Mouse (Mus musculus) spleen, adult 12 weeks (tissue): Measurements from ENCODE around the gene Syngr2.
"Not testable (repeated sequence)": the region's sequence is repeated elsewhere in the genome, so short reads cannot be mapped to it uniquely, and the experiment has no call there.

Source experiments
- DNase-seq: peaks from one replicate; pipeline ENCODE4 v3.0.0; 2022; ENCODE audit warnings: low spot score

The Syngr2 gene

DNA sequence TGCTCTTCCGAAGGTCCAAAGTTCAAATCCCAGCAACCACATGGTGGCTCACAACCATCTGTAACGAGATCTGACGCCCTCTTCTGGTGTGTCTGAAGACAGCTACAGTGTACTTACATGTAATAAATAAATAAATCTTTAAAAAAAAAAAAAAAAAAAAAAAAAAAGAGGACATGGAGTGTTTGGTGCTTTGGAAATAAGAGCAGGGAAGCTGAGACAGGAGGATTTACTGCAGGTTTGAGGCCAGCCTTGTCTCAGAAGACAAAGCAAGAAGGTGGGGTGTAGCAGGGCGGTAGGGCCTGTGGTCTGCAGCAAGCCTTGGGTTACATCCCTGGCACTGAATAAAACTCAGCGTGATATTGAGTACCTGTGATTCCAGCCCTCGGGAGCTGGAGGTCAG lies 24.0 kb downstream of the Syngr2 start:
- DNase-seq = not testable (repeated sequence)

DNA sequence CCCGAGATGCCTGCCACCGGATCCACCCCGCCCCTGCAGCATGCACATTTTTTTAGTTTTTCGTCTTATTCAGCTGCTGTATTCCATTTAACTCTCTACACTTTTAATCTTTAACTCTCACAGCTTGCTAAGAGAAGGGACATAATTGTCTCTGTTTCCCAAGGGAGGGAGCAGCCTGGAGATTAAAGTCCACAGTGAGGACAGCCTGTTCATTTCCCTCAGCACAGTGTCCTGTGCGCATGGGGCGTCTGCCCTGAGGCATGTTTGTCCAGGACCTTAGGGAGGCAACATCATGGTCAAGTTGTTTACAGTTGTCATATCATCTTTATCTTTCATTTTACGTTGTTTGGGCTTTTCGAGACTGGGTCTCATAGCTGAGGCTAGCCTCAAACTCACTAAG lies 24.6 kb downstream of the Syngr2 start:
- no peak for DNase-seq

DNA sequence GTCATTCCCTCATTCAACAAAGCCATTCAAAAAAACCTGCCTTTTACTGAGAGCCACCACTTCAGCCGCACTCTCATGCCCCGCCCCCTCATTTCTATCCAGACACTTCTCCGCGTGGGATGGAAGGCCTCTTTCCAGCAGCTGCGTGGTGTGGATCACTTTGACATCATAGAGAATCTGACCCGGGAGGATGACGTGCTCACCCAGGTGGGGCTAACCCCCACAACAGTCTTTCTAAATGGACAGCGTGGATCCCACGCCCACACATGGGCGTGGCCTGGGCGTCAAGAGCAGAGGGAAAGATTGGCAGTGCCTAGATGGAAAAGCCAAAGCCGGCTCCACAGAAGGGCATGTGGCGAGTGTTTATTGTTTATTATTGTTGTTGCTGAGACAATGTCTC lies 26.8 kb downstream of the Syngr2 start:
- peak; percentile 58 for DNase-seq

DNA sequence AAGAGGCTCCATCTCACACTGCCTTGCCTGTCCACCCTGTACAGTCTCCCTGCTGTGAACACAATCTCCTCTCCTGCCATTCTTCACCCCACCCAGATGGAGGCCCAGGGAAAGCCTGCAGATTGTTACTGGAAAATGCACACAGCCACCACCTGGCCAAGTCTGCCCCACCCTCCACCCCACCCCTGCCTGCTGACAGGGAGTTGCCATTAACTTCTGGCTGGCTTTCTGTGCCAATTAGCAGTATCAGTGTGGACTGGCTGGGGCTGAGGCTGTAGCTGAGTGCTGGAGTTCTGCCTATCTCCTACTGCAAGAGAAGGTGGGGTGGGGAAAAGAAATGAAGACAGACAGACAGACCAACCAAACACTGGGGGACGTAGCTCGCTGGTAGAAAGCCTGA lies 29.1 kb downstream of the Syngr2 start:
- peak; percentile 65 for DNase-seq

DNA sequence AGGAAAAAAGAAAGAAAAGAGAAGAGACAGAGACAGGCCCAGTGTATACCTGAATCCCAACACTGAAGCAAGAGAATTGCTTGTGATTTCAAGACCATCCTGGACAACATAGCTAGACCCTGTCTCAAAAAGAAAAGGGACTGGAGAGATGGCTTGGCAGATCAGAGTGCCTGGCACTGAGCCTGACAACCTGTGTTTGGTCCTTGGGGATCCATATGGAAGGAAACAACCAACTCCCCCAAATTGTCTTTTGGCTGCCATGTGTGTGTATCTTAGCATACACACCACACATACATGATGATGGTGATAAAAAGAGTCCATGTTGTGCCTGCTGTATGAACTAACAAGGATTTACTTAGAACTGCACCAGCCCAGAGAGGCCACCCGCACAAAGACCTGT lies 29.6 kb downstream of the Syngr2 start:
- no peak for DNase-seq

DNA sequence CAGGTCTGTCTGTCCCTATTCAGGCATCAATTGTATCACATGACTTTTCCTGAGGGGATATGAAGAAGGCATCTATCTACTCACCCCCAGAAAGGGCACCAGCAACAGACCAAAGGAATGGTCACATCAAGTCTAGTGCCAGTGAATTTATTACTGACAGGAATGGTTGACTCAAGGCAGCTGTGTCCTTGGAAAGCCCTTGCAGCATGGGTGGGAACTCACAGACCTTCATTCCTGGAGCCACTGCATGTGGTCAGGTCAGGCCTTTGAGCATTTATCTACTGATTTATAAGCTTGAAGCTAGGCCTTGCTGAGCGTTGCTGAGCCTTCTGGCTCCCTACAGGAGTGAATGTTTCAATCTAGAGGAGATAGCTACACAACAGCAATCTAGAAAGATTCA lies 31.4 kb downstream of the Syngr2 start:
- DNase-seq = no peak

DNA sequence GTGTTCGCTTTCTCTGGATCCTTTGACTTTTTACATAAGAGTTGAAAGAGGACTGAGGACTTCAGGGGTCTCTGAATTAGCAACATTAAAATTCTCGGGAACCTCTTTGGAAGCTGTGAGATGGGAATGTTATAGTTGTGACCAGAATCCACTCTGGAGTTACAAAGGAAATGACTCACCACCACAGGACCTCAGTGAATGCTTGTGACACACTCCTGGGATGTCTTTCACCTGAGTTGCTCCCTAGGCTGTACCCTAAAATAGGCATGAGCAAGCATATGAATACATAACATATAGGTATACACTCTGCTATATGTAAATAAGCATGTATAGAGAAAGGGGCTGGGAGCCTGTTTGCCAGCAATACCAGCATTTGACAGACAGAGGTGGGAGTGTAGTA lies 34.0 kb downstream of the Syngr2 start:
- no peak for DNase-seq

DNA sequence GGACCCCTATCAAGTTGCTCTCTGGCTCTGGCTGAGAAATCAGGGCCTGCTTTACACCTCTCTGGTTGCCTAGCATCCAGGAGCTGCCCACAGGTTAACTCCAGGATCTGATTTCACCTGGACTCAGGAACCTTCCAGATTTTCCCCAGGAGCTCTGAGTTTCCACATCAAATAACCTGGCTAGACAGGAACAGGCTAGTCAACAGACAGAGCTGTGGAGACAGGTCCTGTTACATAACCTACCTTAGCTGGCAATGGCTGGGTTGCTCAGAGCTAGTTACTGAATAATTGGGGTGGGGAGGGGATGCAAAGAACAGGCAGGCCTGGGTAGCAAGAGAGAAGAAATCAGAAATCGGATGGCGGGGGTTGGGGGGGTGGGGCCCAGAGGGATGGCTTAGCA lies 35.5 kb downstream of the Syngr2 start:
- no peak for DNase-seq

DNA sequence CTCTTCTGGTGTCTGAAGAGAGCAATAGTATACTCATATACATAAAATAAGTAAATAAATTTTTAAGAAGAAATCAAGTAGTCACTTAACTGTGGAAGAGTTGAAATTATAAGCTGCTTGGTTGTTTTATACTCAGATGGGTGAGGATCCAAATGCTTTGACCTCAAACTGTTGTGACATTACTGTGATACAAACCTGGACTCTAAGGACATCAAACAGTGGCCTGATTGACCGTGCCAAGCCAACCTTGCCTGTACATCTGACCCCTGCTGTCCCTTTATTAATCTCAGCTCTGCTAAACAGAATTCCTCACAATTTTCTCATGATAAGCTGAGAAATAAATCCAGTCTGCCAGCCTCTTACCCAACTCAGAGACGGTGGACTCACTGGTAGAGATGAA lies 36.2 kb downstream of the Syngr2 start:
- no peak for DNase-seq

DNA sequence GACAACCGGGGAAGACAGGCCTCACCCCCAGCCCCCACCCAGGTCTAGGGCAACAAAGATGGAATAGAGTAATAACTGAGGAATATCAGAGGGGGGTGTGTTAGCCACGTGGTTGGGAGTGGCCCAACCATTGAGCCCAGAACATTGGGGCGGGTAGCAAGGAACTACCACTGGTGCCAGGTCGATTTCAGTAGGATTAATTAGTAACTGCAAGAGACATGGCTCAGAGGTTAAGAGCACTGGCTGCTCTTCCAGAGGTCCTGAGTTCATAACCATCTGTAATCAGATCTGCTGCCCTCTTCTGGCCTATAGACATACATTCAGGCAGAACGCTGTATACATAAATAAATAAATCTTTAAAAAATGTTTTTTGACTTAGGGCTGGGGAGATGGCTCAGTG lies 37.2 kb downstream of the Syngr2 start:
- DNase-seq = no peak

DNA sequence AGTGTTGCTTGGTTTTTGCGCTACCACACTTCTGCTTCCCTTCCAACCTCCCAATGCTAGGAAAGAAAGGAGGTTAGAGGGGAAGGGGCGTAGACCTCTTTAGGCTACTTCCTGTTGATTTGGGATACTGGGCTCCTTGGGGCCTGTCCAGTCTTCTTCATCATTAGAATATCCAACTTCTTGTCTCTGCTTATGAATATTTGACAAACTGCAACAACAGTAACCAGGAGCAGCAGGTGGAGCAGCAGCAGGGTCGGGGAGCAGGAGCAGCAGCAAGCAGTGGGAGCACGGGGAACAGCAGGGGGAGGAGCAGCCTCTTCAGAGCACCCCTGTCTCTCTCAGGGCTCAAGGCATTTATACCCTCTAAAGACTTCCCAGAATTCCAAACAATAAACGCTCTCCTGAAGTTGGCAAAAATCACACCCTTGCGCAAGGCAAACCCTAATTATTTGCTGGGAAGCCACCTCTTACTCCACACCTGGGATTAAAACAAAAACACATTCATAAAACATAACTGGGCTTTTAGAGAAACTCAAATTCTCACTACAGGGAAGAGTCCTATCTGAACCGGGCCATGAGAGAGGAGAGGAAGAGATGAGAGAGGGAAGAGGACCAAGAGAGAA lies 38.2 kb downstream of the Syngr2 start:
- DNase-seq = no peak

DNA sequence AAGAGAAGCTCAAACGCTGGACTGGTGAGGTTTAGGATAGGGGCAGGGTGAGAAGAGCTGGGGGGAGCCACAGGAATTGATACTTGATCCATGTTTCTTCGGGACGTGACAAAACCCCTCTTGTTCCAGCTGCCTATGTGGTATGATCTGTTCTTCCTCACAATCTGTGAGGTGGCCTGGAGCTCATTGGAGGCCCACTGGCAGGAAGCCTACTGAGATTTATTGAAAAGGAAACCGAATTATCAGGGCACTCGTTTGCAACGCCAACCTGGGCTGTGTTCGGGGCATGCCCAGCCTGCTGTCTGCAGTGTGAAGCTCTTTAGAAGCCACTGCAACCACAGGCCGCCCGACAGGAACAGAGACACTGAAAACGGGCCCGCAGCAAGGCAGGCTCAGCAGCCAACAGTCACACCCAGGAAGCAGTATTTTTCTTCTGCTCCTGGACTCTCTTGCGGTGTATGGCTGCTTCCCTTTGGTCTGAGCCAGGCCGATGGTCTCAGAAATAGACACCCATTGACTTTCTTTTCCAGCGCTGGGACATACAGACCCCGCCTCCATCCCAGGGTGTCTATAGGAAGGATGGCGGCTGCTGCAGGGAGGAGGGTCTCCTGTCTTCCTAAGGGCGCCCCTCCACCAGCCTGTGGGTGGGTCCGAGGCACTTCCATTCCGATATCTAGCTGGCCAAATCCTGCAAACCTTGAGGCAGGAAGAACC lies 39.0 kb downstream of the Syngr2 start:
- DNase-seq = no peak

DNA sequence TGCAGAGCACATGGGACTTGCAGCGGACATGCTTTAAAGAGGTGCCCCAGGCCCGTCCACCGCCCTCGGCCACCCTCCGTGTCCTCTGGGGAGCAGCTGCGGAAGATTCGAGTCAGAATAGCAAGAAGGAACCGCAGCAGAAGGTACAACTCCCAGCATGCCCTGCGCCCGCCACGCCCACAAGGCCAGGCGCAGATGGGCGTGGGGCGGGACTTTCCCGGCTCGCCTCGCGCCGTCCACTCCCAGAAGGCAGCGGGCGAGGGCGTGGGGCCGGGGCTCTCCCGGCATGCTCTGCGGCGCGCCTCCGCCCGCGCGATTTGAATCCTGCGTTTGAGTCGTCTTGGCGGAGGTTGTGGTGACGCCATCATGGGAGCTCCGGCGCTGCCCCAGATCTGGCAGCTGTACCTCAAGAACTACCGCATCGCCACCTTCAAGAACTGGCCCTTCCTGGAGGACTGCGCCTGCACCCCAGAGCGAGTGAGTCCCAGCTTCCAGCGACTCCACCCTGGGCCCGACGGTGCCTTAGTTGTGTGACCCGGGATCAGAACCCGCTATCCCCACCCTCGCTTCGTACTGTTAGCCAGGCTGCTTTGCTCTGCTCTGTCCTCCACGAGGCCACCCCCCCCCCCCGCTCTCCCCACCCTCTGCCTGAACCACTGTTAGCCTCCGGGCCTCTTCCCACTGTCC lies 39.7 kb downstream of the Syngr2 start, which contains the start of gene Birc5:
Gene Birc5 (plus strand): TSS at position 267 of the 687 bp plus-strand sequence.
- DNase-seq = peak; percentile 98

DNA sequence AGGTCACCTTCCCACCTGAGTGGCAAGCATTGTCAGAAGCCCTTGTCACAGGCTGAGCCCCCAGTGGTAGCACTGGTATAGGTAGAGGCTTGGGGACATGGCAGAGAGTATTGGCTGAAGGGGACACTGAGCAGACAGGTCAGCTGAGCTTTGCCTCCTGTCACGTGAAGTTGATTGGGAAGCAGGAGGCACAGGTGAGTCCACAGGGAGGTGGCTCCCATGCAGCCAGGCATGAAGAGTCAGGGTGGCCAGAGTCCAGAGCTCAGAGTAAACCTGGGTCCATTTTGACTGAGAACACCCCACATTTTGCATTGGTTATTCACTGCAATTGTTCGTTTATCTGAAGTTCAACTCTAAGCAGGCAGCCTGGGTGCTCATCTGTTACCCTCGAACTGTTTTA lies 43.4 kb downstream of the Syngr2 start:
- DNase-seq = no peak

DNA sequence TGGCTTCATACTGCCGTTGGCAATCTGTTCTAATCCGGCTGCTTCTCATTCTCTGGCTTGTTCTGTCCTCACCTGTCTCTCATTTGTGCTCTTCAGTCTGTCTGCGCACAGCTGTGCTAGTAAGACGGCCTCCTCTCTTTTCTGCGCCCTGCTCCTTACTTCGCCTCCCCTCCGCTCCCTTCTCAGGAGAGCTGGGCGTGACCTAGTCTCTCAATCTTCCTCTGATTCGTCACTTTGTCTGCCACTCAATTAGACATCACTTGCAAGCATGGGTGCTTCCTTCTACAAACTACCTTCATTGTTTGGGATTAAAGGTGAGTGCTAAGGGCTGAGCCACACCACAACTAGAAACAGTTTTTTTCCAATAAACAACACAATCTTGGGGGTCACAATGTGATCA lies 44.8 kb downstream of the Syngr2 start:
- no peak for DNase-seq

DNA sequence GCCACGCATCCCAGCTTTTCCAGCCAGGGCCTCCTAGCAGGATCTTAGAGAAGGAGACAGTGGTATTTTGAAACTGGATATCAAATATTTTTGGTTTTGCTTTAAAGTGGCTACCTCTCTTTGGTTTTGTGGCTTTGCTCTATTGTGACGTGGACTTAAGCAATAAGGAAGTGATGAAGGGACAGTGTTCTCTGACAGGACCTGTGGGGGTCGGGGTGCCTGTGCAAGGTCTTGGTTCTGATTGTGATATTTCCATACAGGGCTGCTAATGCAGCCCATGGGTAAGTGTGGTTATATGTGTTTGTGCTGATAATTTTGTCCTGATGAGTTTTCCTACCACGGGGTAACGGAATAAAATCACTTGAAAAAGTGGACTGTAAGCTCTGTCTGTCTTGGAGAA lies 45.9 kb downstream of the Syngr2 start:
- DNase-seq = no peak

DNA sequence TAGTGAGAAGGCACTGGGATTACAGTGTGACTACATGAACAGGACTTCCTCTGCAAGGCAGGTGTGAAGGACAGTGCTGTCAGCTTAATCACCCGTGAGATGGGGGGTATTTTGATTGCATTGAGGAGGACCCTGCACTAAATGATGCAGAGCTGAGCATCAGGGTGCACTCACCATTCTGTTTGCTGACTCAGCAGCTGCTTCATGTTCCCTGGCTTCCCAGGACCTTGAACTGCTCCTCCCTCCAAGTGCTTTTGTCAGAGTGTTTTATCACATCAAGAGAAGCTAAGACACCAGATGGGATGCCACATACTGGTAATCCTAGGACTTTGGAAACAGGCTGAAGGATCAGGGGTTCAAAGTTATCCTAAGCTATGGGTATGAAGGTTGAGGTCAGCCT lies 46.5 kb downstream of the Syngr2 start:
- no peak for DNase-seq

DNA sequence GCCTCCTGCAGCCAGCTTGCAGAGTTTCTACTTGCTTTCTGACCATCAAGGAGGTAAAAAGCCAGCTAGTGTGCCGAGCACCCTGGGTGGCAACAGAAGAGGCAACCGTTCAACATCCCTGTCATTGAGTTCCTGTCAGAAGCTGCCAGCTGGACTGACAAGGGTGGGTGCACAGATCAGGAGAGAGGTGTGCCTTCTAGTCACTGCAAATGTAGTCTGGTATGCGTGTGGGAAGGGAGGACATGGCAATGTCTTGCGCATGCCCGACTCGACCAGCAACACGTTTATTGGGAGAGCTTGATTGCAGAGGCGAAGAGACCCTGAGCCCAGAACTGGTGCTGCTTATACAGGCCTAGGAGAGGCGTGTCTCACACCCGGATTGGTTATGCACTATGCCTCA lies 48.0 kb downstream of the Syngr2 start:
- no peak for DNase-seq

DNA sequence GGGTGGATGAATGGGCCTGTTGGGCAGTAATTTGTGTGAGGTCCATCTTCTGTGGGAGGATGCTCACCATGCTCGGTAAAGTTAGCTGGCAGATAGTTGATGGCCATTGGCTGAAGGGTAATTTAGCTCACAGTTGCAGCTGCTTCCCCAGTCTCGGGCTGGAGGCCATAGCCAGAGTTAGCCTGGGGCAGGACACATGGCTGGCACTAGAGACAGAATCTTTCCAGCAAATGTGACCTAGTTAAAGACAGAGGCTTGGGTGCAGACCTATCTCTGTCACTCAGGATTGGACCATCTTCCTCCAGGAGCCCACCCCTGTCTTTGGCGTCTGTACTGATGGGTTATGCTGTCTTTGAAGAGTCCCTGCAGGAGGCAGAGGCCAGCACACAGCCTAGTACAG lies 48.9 kb downstream of the Syngr2 start:
- no peak for DNase-seq

DNA sequence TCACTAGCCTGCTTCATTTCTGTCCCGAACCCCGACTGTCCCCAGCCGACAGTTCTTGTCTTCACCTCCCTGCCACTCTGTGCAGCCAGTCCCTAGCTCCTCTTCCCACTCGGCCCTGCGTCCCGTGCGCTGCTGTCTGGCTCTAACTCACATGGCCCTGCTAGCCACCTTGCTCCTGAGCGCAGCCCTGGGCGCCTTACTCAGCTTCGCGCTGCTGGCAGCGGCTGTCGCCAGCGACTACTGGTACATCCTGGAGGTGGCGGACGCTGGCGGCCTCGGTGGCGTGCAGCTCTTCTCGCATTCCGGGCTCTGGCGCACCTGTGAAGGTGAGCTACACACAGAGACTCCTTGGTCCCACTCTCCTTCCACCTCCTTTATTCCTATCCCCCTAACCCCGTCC lies 51.1 kb downstream of the Syngr2 start, which contains the start of gene Tmem235:
Gene Tmem235 (plus strand): TSS at position 152 of the 400 bp plus-strand sequence.
- no peak for DNase-seq

DNA sequence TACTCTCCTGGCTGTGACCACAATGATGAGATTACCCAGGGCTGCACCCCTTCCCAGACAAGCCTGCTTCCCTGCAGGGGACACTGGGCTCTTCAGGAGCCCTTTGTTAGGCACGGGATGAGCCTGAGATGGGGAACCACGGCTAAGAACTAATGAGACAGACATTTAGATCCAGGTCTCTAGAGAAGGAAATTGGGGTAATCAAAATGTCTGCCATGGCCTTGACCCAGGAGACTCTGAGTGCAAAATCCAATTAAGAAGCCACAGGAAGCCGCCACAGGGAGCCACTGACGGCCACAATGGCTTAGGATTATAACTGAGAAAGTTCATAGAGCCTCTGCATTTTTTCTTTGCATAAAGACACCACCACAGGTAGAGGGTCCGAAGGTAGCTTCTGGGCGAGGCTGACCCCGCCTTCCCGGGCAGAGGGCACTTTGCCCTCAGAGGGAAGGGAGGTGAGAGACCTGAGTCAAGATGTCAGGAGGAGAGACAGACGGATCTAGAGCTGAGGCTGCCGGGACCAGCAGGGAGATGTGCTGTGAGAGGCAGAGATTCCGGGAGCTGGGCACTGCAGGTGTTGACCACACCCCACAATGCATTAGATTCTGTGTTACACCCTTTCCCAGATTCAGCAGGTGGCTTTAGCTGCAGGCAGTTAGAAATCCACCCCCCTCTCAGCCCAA lies 53.8 kb downstream of the Syngr2 start:
- no peak for DNase-seq
